Mouse (Mus musculus) testis, adult 10 weeks (tissue): ENCODE data around the gene Gsdma3. TPM values are rescaled to one million over a fixed set of nuclear protein-coding genes. Genes with fewer than 3 reads are reported as not detected.

Experiments used
- polyA plus RNA-seq: library from polyadenylated mRNA; stranded (reverse); fragments of 350-450 nt; fragmentation: Illumina TruSeq; extraction: RNeasy Lipid Tissue Mini Kit (QIAGEN cat#74804); gene quantifications from one replicate; pipeline ENCODE4 v1.2.3, GENCODE M21; 2014; ENCODE audit warnings: low read depth, low replicate concordance

Gsdma3 gene
- not detected for polyA plus RNA-seq

DNA sequence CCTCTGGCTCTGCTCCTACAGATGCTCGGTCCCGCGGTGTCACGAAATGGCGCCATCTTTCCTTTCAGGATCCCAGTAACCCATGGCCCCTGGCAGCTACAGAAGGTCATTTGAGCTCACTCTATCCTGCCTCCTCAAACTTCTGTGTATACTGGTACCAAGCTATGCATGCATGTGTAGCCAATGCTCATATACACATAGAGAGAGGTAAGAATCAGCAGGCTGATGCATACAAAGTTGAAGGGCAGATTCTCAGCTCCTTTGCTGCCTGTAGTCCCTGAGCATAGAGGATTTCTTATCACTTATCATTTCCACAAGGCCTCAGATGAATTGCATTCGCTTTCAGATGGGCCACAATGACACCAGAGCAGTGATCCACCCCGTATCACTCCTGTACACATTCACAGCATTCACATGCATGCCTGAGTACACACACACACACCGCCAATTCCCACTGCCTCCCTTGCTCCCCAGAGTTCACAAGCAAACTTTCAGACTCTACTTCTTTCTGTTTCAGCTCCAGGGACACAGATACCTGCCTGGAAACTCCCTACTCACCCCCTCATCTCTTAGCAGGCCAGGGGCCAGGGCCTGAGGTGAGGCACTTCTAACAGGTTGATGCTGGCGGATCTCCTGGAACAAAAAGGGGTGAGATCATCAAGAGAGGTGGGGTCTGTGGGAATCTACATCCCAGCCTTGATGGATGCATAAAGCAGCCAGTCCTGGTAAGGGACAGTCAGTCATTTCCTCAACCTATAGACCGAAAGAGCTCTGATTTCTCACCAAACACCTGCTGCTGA, at the start of gene Gsdma3, which contains the start of gene Gm12355:
Gsdma3 (plus strand) TSS at position 750 of the 800 bp plus-strand sequence.
Gm12355 (minus strand) TSS at position 51 of the 800 bp plus-strand sequence.

DNA sequence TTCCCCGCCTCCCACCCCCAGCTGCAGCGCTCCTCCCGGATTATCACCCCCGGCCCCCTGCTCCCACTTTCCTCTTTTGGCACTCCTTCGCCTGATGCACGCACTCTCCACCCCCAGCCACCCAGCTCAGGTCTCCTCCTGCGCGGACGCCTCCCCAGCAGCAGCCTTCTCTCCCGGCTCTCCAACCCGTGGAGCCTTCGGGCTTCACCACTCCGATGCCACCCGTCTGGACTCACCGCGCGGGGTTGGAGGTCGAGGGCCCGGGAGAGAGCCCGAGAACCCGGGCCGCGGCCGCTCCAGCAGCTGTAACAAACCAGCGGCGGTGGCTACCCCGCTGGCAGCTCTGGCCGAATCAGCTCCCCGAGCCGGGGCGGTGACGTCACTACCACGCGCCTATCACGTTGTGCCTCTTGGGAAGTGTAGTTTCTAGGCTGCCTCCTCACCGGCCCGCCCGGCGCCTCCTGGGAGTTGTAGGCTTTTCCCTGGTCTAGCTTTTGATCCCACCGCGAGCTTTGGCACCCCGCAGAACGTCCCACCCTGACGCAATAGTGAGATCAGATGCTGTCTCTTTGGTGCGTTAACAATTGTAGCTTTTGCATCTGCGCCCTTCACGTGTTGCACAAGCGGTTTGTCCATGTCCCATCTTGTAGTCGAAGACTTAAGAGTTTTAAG, 39.1 kb upstream of the Gsdma3 start, which contains the start of gene Ormdl3:
Ormdl3 (minus strand) TSS at position 477 of the 672 bp plus-strand sequence.

DNA sequence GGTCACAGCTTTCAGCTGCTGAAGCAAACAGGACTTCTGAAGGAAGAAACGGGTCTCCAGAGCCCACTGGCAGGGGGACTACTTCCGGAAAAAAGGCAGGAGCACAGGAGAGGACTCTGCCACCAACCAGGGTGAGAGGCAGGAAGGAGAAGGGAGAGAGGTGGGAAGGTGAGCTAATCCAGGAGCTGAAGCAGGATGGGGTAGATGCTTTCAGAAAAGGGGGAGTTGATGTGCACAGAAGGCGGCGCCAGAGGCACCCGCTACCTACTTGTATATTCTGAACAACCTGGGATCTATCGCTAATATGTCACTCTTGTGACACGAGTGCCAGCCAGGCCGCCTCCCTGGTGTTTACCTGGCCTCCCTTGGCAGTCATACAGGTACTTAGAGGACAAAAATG, 28.2 kb upstream of the Gsdma3 start, which contains the start of gene Lrrc3c:
Lrrc3c (plus strand) TSS at position 301 of the 400 bp plus-strand sequence.

DNA sequence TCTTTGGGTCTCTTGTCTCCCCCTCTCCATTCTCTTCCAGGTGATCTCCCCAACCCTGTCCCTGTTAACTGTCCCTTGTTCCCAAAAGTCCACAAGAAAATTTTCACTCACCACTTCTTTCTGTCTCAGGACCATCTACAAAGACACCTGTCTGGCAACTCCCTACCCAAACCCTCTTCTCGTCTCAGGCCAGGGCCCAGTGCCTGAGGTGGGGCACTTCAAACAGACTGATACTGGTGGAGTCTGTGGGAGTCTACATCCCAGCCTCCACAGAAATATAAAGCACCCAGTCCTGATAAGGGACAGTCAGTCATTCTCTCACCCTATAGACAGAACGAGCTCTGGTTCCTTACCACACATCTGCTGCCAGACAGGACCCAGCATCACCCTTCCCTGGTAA, 20.3 kb downstream of the Gsdma3 start, which contains the start of gene Gsdma2:
Gsdma2 (plus strand) TSS at position 301 of the 400 bp plus-strand sequence.

DNA sequence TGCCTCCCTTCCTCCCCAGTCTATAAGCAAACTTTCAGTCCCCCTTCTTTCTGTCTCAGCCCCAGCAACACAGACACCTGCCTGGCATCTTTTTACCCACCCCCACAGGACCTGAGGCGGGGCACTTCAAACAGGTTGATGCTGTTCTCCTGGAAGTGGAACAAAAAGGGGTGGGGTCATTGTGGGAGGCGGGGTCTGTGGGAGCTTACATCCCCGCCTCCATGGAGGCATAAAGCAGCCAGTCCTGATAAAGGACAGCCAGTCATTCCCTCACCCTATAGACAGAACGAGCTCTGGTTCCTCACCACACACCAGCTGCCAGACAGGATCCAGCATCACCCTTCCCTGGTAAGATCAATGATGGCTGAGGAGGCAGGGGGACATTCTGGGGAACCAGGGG, 37.9 kb downstream of the Gsdma3 start, which contains the start of gene Gsdma:
Gsdma (plus strand) TSS at position 261 of the 400 bp plus-strand sequence.

GRCm38 (mm10) chr11:98681786-98682745, 55.9 kb downstream of the Gsdma3 start, which contains the start of gene Psmd3:
Gene Psmd3, plus strand, starts transcription at chr11:98682554.

Other genes starting within 250 kb of the Gsdma3 start
- gene Tcap, start 242.5 kb upstream of the Gsdma3 start, polyA plus RNA-seq = not detected
- gene Pnmt, start 239.9 kb upstream of the Gsdma3 start, polyA plus RNA-seq = not detected
- 0.20 TPM for gene Pgap3, start 225.9 kb upstream of the Gsdma3 start, polyA plus RNA-seq
- gene Erbb2, start 213.9 kb upstream of the Gsdma3 start, polyA plus RNA-seq = 0.07 TPM
- 40.6 TPM for gene Mien1, start 187.4 kb upstream of the Gsdma3 start, polyA plus RNA-seq
- 0.24 TPM for gene Grb7, start 180.0 kb upstream of the Gsdma3 start, polyA plus RNA-seq
- 0.18 TPM for gene Ikzf3, start 80.3 kb upstream of the Gsdma3 start, polyA plus RNA-seq
- gene Zpbp2, start 75.3 kb upstream of the Gsdma3 start, polyA plus RNA-seq = 608 TPM
- gene Ormdl3, start 39.0 kb upstream of the Gsdma3 start, polyA plus RNA-seq = 10.1 TPM
- not detected for gene Lrrc3c, start 28.1 kb upstream of the Gsdma3 start, polyA plus RNA-seq
- gene Gm12355, start 699 bp upstream of the Gsdma3 start, polyA plus RNA-seq = 0.56 TPM
- not detected for gene Gsdma2, start 20.4 kb downstream of the Gsdma3 start, polyA plus RNA-seq
- gene Gsdma, start 38.0 kb downstream of the Gsdma3 start, polyA plus RNA-seq = 1.6 TPM
- gene Psmd3, start 56.2 kb downstream of the Gsdma3 start, polyA plus RNA-seq = 11.0 TPM
- gene Csf3, start 74.9 kb downstream of the Gsdma3 start, polyA plus RNA-seq = 0.20 TPM
- gene Med24, start 103.1 kb downstream of the Gsdma3 start, polyA plus RNA-seq = 28.3 TPM
- gene Thra, start 114.3 kb downstream of the Gsdma3 start, polyA plus RNA-seq = 2.9 TPM
- 0.81 TPM for gene Nr1d1, start 149.0 kb downstream of the Gsdma3 start, polyA plus RNA-seq
- gene Msl1, start 169.2 kb downstream of the Gsdma3 start, polyA plus RNA-seq = 270 TPM
- 18.6 TPM for gene Casc3, start 178.5 kb downstream of the Gsdma3 start, polyA plus RNA-seq
- gene Rapgefl1, start 210.4 kb downstream of the Gsdma3 start, polyA plus RNA-seq = 0.34 TPM
- gene Wipf2, start 237.3 kb downstream of the Gsdma3 start, polyA plus RNA-seq = 3.8 TPM